Mouse (Mus musculus): ENCODE data around the gene Atrnl1. TPM values are rescaled to one million over a fixed set of nuclear protein-coding genes. Genes with fewer than 3 reads are reported as not detected.

Atrnl1 gene
- polyA plus RNA-seq, 1 experiment: 12.3 TPM

DNA sequence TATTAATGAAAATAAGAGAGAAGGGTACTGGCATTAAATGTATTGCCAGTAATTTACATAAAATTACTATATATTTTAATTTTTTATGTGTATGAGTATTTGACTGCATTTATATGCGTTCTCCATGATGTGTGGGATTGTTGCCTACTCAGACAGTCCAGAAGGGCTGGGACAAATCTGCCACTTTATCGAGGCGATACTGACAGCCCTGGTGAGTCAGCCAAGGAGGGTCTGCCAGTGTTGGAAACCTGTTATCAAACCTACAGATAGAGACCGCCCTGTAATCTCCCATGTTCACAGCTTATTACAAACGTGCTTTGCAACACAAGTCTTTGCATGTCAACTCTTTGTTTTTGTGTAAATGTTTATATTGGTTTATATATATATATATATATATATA, 347.9 kb downstream of the Atrnl1 start:
- H3K4me3 ChIP-seq (ENCODE audit: low read depth, low read length): no peak overlapping the region
- no peaks in the 10 kb centered on the region for H3K9me3 ChIP-seq (replicated peaks; ENCODE audit: control insufficient read depth, insufficient read depth, low read length, poor library complexity, severe bottlenecking)
- no peaks in the 10 kb centered on the region for H3K27me3 ChIP-seq (ENCODE audit: control insufficient read depth, insufficient read depth, low read length, poor library complexity, severe bottlenecking)
- TF ChIP-seq EP300 (IDR thresholded peaks at IDR 0.05; ENCODE audit: insufficient read depth, low read depth, low read length): no peak
- TF ChIP-seq CTCF (IDR thresholded peaks at IDR 0.05; ENCODE audit: low read depth, low read length): no peak
- TF ChIP-seq POLR2A (IDR thresholded peaks at IDR 0.05; ENCODE audit: insufficient read depth, low read length): no peak
- H3K27ac ChIP-seq (ENCODE audit: insufficient read depth, low read length): no peak overlapping the region
- peaks cover 1% of the 10 kb centered on the region for H3K4me1 ChIP-seq (ENCODE audit: control insufficient read depth, insufficient read depth, low read length)
- no peak overlapping the region for H3K9ac ChIP-seq (ENCODE audit: low read depth, poor library complexity, severe bottlenecking)
- no peaks in the 10 kb centered on the region for H3K36me3 ChIP-seq (ENCODE audit: control insufficient read depth, insufficient read depth, low read length, poor library complexity, severe bottlenecking)

DNA sequence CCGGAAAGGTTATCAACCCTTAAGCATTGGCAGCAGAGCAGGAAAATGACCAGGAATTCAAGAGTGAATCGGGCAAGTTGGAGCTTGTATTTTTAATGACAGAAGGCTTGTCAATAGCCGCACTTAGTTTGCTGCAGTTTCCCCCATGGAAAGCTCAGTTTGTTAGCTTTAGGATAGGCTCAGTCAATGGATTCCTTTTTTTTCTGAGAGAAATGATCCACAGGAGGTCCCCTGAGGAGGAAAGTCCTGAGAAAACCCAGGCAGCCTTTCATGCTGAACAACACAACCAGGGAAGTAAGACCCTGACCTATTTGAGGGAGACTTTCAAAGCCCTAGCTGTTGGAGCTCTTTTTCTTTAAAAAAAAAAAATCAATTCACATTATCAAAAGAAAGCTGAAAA, 350.5 kb downstream of the Atrnl1 start:
- no peaks in the 10 kb centered on the region for H3K9me3 ChIP-seq (replicated peaks; ENCODE audit: control insufficient read depth, insufficient read depth, low read length, poor library complexity, severe bottlenecking)
- TF ChIP-seq EP300 (IDR thresholded peaks at IDR 0.05; ENCODE audit: insufficient read depth, low read depth, low read length): no peak
- 0 out of 2 replicates have a peak overlapping the region, but pooled peaks have one; percentile 28 for H3K27ac ChIP-seq (ENCODE audit: insufficient read depth, low read length)
- H3K4me3 ChIP-seq (ENCODE audit: low read depth, low read length): no peak overlapping the region
- H3K9ac ChIP-seq (ENCODE audit: low read depth, poor library complexity, severe bottlenecking): no peak overlapping the region
- H3K4me1 ChIP-seq (ENCODE audit: control insufficient read depth, insufficient read depth, low read length): no peaks in the 10 kb centered on the region
- no peaks in the 10 kb centered on the region for H3K27me3 ChIP-seq (ENCODE audit: control insufficient read depth, insufficient read depth, low read length, poor library complexity, severe bottlenecking)
- no peaks in the 10 kb centered on the region for H3K36me3 ChIP-seq (ENCODE audit: control insufficient read depth, insufficient read depth, low read length, poor library complexity, severe bottlenecking)

DNA sequence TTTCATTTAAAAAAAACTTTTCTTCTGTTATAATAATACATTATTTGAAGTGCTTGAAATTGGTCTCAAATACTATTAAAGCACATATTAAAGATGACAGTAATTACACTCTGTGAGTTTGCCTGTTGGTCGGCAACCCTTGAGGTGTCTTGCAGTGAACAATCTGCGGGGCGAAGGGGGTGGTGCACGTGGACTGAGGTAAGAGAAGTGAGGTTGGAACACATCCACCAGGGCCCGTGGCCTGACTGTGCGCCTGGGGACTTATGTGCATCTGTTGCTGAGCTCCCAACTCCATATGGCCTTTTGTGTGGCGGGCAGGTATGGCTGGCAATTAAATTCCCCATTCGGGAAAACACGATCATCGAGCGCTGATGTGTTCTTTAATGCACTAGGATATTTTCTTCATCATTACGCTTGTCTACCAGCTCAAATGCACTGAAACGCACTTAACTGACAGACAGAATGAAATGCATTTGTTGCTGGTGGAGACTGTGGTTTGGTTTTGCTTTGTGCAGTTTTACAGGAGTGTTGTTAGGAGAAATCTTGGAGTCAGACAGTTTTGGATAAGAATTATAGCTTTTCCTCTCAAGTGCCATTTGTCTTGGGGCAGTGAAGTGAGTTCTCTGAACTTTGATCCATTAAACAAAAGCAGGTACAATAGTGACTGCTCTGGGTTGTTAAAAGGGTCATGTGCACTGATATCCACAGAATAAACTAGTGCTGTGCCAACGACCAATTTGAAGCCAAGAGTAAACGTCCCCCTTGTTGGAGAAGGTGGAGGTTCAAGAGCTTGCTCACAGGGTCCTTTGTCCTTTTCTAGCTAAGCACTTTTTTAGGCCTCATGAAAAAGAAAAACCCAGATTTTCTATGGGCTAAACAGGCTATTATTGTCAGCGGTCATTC, 351.2 kb downstream of the Atrnl1 start:
- Histone ChIP-seq H3K9ac (ENCODE audit: low read depth, poor library complexity, severe bottlenecking) (no peak overlapping the region), H3K27ac (ENCODE audit: insufficient read depth, low read length) (no peak overlapping the region), H3K4me1 (ENCODE audit: control insufficient read depth, insufficient read depth, low read length) (no peaks in the 10 kb centered on the region), H3K36me3 (ENCODE audit: control insufficient read depth, insufficient read depth, low read length, poor library complexity, severe bottlenecking) (no peaks in the 10 kb centered on the region), H3K27me3 (ENCODE audit: control insufficient read depth, insufficient read depth, low read length, poor library complexity, severe bottlenecking) (no peaks in the 10 kb centered on the region), H3K4me3 (ENCODE audit: low read depth, low read length) (no peak overlapping the region), H3K9me3 (replicated peaks; ENCODE audit: control insufficient read depth, insufficient read depth, low read length, poor library complexity, severe bottlenecking) (no peaks in the 10 kb centered on the region)
- TF ChIP-seq POLR2A (IDR thresholded peaks at IDR 0.05; ENCODE audit: insufficient read depth, low read length) (no peak), CTCF (IDR thresholded peaks at IDR 0.05; ENCODE audit: low read depth, low read length) (no peak), EP300 (IDR thresholded peaks at IDR 0.05; ENCODE audit: insufficient read depth, low read depth, low read length) (no peak)

DNA sequence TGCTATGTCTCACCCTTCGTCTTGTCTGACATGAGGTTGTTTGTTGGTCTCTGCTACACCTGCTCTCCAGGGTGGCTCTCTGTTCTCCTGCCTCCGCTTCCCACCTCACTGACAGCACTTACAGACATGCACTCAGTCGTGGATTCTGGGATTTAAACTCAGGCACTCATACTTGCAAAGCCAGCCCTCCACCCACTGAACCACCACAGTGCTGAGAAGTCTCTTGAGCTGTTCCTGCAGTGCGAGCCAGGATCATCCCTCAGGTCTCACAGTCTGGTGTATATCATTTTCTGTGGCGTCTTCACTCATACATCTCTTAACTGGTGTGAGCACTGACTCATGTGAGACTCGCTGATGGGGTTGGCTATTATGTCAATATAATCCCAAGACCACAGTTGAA, 353.0 kb downstream of the Atrnl1 start:
- Histone ChIP-seq H3K4me1 (ENCODE audit: control insufficient read depth, insufficient read depth, low read length) (no peaks in the 10 kb centered on the region), H3K27me3 (ENCODE audit: control insufficient read depth, insufficient read depth, low read length, poor library complexity, severe bottlenecking) (no peaks in the 10 kb centered on the region), H3K27ac (ENCODE audit: insufficient read depth, low read length) (no peak overlapping the region), H3K9me3 (replicated peaks; ENCODE audit: control insufficient read depth, insufficient read depth, low read length, poor library complexity, severe bottlenecking) (no peaks in the 10 kb centered on the region), H3K4me3 (ENCODE audit: low read depth, low read length) (no peak overlapping the region), H3K9ac (ENCODE audit: low read depth, poor library complexity, severe bottlenecking) (no peak overlapping the region), H3K36me3 (ENCODE audit: control insufficient read depth, insufficient read depth, low read length, poor library complexity, severe bottlenecking) (no peaks in the 10 kb centered on the region)
- TF ChIP-seq EP300 (IDR thresholded peaks at IDR 0.05; ENCODE audit: insufficient read depth, low read depth, low read length) (no peak), POLR2A (IDR thresholded peaks at IDR 0.05; ENCODE audit: insufficient read depth, low read length) (no peak), CTCF (IDR thresholded peaks at IDR 0.05; ENCODE audit: low read depth, low read length) (no peak)

DNA sequence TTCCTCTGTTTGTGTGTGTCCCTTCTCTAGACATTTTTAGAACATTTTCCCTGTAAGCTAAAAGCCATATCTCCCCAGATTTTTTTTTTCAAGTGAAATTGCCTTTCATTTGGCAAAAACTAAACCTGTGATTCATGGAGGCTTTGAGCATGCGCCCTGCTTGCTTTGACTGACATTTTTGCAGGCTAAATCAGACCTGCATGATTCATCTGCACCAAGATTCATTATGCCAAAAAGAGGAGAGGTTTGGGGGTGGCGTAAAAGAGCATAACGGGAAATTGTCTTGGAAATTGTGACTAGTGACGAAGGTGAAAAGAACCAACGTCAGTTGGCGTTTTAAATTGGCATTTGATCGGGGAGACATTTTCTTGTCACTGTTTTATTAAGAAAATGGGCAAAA, 358.9 kb downstream of the Atrnl1 start:
- no peak for TF ChIP-seq EP300 (IDR thresholded peaks at IDR 0.05; ENCODE audit: insufficient read depth, low read depth, low read length)
- no peak for TF ChIP-seq CTCF (IDR thresholded peaks at IDR 0.05; ENCODE audit: low read depth, low read length)
- TF ChIP-seq POLR2A (IDR thresholded peaks at IDR 0.05; ENCODE audit: insufficient read depth, low read length): no peak
- H3K9ac ChIP-seq (ENCODE audit: low read depth, poor library complexity, severe bottlenecking): no peak overlapping the region
- H3K27ac ChIP-seq (ENCODE audit: insufficient read depth, low read length): no peak overlapping the region
- H3K27me3 ChIP-seq (ENCODE audit: control insufficient read depth, insufficient read depth, low read length, poor library complexity, severe bottlenecking): no peaks in the 10 kb centered on the region
- H3K36me3 ChIP-seq (ENCODE audit: control insufficient read depth, insufficient read depth, low read length, poor library complexity, severe bottlenecking): no peaks in the 10 kb centered on the region
- no peaks in the 10 kb centered on the region for H3K4me1 ChIP-seq (ENCODE audit: control insufficient read depth, insufficient read depth, low read length)
- H3K4me3 ChIP-seq (ENCODE audit: low read depth, low read length): no peak overlapping the region
- H3K9me3 ChIP-seq (replicated peaks; ENCODE audit: control insufficient read depth, insufficient read depth, low read length, poor library complexity, severe bottlenecking): peaks cover 5% of the 10 kb centered on the region

DNA sequence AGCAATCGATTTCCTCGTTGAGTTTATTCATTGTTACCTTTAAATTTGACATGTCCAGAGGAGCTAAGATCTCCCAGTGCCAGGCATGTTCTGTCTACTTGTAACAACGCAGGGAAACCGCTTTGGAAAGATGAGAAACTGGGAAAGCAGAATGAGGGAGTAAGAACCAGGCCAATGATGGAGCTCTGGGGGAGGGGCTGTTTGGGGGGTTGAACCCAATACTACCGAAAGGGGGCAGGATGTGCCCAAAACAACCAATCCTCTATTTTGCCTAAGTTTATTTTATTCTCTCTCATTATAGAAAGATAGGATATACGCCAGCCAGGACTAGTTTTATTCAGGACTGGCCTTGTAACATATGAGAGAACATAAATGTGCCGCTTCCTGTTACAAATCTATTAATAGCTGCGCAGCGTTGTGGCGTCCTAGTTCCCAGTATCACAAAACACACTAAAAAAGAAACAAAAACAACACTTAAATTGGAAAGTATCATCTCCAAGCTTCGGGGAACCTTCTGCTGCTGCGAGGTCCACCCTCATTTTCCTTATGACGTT, 359.6 kb downstream of the Atrnl1 start:
- Histone ChIP-seq H3K36me3 (ENCODE audit: control insufficient read depth, insufficient read depth, low read length, poor library complexity, severe bottlenecking) (no peaks in the 10 kb centered on the region), H3K27me3 (ENCODE audit: control insufficient read depth, insufficient read depth, low read length, poor library complexity, severe bottlenecking) (no peaks in the 10 kb centered on the region), H3K9me3 (replicated peaks; ENCODE audit: control insufficient read depth, insufficient read depth, low read length, poor library complexity, severe bottlenecking) (peaks cover 5% of the 10 kb centered on the region), H3K9ac (ENCODE audit: low read depth, poor library complexity, severe bottlenecking) (no peak overlapping the region), H3K4me3 (ENCODE audit: low read depth, low read length) (no peak overlapping the region), H3K4me1 (ENCODE audit: control insufficient read depth, insufficient read depth, low read length) (no peaks in the 10 kb centered on the region), H3K27ac (ENCODE audit: insufficient read depth, low read length) (no peak overlapping the region)
- no peak for TF ChIP-seq EP300 (IDR thresholded peaks at IDR 0.05; ENCODE audit: insufficient read depth, low read depth, low read length)
- no peak for TF ChIP-seq POLR2A (IDR thresholded peaks at IDR 0.05; ENCODE audit: insufficient read depth, low read length)
- TF ChIP-seq CTCF (IDR thresholded peaks at IDR 0.05; ENCODE audit: low read depth, low read length): no peak
